Mouse (Mus musculus): ENCODE results near the gene Rbm48. TPM values are rescaled to one million over a fixed set of nuclear protein-coding genes. Genes with fewer than 3 reads are reported as not detected.

The Rbm48 gene
- polyA plus RNA-seq, 1 experiment from 2014 or later: 15.1 TPM

DNA sequence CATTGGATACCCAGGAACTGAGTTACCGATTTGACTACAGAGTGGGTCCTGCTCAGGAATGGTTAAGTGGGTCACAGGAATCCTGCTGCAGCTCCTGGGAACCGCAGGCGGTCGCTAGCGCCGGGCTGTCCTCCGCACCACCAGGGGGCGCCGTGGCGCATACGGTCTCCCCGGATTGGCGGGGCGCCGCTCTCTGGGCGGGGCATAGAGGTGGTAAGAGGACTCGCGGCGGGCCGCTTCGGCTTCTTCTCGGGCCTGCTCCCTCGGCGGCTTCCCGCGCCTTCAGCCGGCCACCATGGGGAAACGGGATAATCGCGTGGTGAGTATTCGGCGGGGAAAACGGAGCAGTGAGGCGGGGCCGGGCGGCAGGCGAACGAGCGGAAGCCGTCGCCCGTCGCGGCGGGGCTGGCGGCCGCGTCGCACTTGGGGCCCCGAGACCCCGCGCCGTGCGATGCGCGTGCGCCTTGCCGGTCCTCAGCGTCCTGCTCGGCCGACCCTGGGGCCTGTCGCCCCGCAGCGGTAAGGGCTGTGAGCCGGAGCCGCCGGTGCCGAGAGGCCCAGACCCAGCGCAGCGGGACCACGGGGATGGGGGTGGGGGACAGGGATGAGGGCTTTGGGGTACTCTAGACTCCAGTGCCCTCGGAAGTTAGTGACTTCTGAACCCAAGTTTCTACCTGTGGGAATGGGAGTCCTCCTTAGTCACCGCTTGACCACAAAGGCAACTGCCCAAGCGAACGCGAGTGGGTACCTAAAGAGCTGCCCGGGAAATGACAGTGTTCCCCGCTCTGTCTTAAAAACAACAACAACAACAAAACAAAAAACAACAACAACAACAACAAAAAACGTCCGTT, 52.5 kb downstream of the Rbm48 start, which contains the start of gene Fam133b:
Gene Fam133b (plus strand): TSS at position 205 of the 851 bp plus-strand sequence.
- under 1% methylated on average over 80 of the region's 80 CpGs for WGBS

DNA sequence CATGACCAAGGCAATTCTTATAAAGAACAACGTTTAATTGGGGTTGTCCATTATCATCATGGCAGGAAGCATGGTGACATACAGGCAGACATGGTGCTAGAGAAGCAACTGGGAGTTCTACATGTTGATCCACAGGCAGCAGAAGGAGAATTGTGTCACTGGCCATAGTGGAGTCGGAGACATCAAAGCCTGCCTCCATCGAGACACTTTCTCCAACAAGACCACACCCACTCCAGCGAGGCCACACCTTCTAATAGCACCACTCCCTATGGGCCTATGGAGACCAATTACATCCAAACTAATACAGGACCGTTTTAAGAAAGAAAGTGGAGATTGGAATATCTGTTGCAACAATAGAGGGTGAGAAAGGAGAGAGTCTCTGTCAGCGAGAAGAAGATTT, 54.5 kb downstream of the Rbm48 start:
- no peaks in the 10 kb centered on the region for H3K9me3 ChIP-seq
- no peaks in the 10 kb centered on the region for H3K27me3 ChIP-seq (replicated peaks)
- H3K9ac ChIP-seq: no peak overlapping the region
- H3K27ac ChIP-seq: no peak overlapping the region
- H3K4me3 ChIP-seq: no peak overlapping the region
- WGBS: 81% methylated on average over 6 of the region's 6 CpGs
- H3K36me3 ChIP-seq: peaks cover 2% of the 10 kb centered on the region; the same call in 1 of the 2 replicates
- ATAC-seq (ENCODE audit: low FRiP score, low read depth): no peak
- no peak overlapping the region for H3K4me2 ChIP-seq (replicated peaks)
- peaks cover 12% of the 10 kb centered on the region for H3K4me1 ChIP-seq

More for the DNA sequence above, 52.5 kb downstream of the Rbm48 start, which contains the start of gene Fam133b:
- Histone ChIP-seq H3K4me2 (replicated peaks) (peak within 1 kb of the TSS; percentile 74), H3K4me3 (peak within 1 kb of the TSS; percentile 87), H3K36me3 (peaks cover 4% of the 10 kb centered on the region; the same call in 1 of the 2 replicates), H3K4me1 (peaks cover 12% of the 10 kb centered on the region), H3K27ac (peak within 1 kb of the TSS; percentile 70), H3K9me3 (no peaks in the 10 kb centered on the region), H3K27me3 (replicated peaks) (no peaks in the 10 kb centered on the region), H3K9ac (peak within 1 kb of the TSS; percentile 82)
- ATAC-seq (ENCODE audit: low FRiP score, low read depth): peak; percentile 96

DNA sequence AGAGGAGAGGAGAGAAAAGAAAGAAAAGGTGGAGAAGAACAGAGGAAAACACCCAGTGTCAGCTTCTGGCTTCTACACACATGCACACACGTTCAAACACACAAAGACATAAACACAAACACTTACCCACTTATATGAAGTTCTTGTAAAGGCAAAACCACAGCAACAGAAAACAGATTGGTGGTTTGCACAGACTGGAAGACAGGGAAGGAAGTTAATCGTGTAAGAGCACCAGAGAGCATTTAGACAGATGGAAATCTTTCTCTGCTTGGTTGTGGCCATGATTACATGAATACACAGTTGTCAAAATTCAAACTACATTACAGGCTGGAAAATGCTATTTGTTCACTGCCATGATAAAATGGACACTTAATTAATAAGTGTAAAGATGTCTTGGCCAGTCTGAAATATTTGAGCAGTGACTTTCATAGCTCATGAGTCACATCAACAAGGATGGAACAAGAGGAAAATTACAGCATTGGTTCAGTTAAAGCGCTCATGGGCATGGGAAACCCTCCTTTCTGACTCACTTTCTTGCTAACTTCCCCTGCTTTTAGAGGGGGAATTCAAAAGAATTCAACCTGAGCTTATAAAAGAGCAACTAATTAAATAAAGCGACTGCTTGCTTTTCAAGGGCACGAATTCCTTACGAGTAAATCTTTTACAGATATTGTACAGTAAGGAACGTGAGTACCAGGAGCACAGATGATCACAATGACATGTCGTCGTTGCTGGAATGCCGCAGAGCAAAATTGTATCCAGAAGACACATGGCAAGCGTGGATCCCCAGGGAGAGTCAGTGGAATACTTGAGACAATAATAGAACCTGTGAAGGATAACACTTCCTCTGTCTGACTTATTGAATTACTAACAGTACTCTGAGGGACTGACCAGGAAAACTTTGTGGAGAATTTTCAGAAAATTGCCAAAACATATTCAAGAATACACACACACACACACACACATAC, 57.6 kb downstream of the Rbm48 start:
- H3K4me3 ChIP-seq: no peak overlapping the region
- H3K27ac ChIP-seq: no peak overlapping the region
- 73% methylated on average over 11 of the region's 11 CpGs for WGBS
- H3K9ac ChIP-seq: no peak overlapping the region
- no peaks in the 10 kb centered on the region for H3K27me3 ChIP-seq (replicated peaks)
- no peak overlapping the region for H3K4me2 ChIP-seq (replicated peaks)
- H3K9me3 ChIP-seq: no peaks in the 10 kb centered on the region
- H3K36me3 ChIP-seq: no peaks in the 10 kb centered on the region
- H3K4me1 ChIP-seq: no peaks in the 10 kb centered on the region
- ATAC-seq (ENCODE audit: low FRiP score, low read depth): no peak

DNA sequence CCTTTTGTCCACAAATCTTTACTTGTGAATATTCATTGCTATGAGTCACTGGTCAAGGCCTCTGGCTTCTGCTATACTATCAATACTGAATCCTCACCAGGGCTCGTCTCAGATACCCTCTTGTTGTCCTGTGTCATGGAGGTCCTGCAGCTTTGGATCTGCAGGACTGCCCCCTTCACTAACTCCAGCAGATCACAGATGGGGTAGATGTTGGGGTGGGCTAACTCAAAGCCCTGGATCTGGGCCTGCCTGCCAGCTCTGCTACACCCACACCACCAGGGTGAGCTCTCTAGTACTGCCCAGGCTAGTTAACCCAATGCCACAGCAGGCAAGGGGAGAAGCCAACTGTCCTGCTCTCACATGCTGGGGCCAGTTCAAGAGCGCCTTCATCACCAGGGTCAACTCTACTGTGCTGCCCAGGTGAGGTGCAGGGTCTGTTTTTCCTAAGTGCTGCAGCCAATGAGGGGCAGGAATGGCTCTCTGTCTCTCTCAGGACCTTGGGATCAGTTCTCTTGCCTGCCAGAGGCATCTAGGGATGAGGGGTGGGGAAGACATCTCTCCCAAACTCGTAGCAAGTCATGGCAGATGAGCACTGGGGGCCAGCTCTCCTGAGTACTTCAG, 59.7 kb downstream of the Rbm48 start:
- Histone ChIP-seq H3K9me3 (no peaks in the 10 kb centered on the region), H3K27me3 (replicated peaks) (no peaks in the 10 kb centered on the region), H3K4me2 (replicated peaks) (no peak overlapping the region), H3K4me1 (no peaks in the 10 kb centered on the region), H3K36me3 (no peaks in the 10 kb centered on the region), H3K9ac (no peak overlapping the region), H3K4me3 (no peak overlapping the region), H3K27ac (no peak overlapping the region)
- 75% methylated on average over 3 of the region's 3 CpGs for WGBS
- no peak for ATAC-seq (ENCODE audit: low FRiP score, low read depth)

Other genes starting within 250 kb of the Rbm48 start
- gene Fam133b, start 52.8 kb downstream of the Rbm48 start, polyA plus RNA-seq (2016; fragmentation: Nextera tagmentation; extraction: Ambion mirVana): 31.6 and 35.1 TPM in 2 replicates
- gene 1700109H08Rik, start 25.0 kb downstream of the Rbm48 start, polyA plus RNA-seq (2016; fragmentation: Nextera tagmentation; extraction: Ambion mirVana): 3.7 and 4.1 TPM in 2 replicates
- gene Pex1, start 519 bp downstream of the Rbm48 start, polyA plus RNA-seq (2016; fragmentation: Nextera tagmentation; extraction: Ambion mirVana): 20.6 and 22.4 TPM in 2 replicates
- not detected in 2 replicates for gene Tmbim7, start 54.6 kb upstream of the Rbm48 start, polyA plus RNA-seq (2016; fragmentation: Nextera tagmentation; extraction: Ambion mirVana)
- 72.0 and 74.6 TPM in 2 replicates for gene Gatad1, start 60.6 kb upstream of the Rbm48 start, polyA plus RNA-seq (2016; fragmentation: Nextera tagmentation; extraction: Ambion mirVana)
- 21.7 and 21.9 TPM in 2 replicates for gene Ankib1, start 206.3 kb upstream of the Rbm48 start, polyA plus RNA-seq (2016; fragmentation: Nextera tagmentation; extraction: Ambion mirVana)
- 69.4 and 73.5 TPM in 2 replicates for gene Krit1, start 206.6 kb upstream of the Rbm48 start, polyA plus RNA-seq (2016; fragmentation: Nextera tagmentation; extraction: Ambion mirVana)
- 0.09 and 0.19 TPM in 2 replicates for gene Lrrd1, start 248.6 kb upstream of the Rbm48 start, polyA plus RNA-seq (2016; fragmentation: Nextera tagmentation; extraction: Ambion mirVana)

Measured in neural tube, embryonic 12.5 days (tissue).